In the genomic region with DNA sequence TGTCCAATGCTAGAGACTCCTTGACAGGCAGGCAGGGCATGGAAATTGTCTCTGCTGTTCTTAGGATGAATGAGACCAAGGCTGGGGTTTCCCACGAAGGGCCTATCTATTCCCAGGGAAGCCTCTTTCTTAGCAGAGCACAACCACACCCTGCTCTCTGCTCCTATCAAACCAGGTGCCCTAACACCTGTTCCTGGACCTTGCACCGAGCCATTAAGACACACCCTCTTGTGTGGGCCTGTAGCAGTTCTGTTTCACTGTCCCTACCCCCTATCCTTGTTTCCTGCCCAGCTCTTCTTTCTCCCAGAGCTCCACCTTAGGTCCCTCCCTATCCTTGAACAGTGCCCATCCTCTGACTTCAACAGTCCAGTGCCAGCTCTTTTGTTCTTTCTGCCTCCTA, we compare ENCODE assay signal across 23 mouse cellular contexts.
"Had no signal": no experiment of that assay in that cellular context is flagged by ENCODE, and none has a peak within 500 bp of the region (broad histone marks: within the 10 kb centered on the region; RNA-seq: fewer than 3 reads in every experiment).

No protein-coding gene starts in this region.

- H3K4me2 ChIP-seq: liver, embryonic 11.5 days; lung, embryonic 14.5 days; midbrain, embryonic 13.5 days; neural tube, embryonic 13.5 days had no signal

- H3K4me3 ChIP-seq: layer of hippocampus, adult 2 months; left cerebral cortex, adult 2 months; midbrain, embryonic 10.5 days; midbrain, embryonic 13.5 days; myocyte; neural tube, embryonic 13.5 days had no signal

- H3K4me1 ChIP-seq: midbrain, embryonic 10.5 days; midbrain, embryonic 13.5 days had no signal

- H3K27ac ChIP-seq: kidney, postnatal 0 days; layer of hippocampus, adult 2 months; left cerebral cortex, adult 2 months; liver, embryonic 14.5 days; midbrain, embryonic 10.5 days; midbrain, embryonic 13.5 days; neural tube, embryonic 13.5 days had no signal

- DNase-seq: kidney, adult 2 months; kidney, postnatal 25 days; layer of hippocampus, postnatal 36 days; liver, postnatal 0 days; lung, embryonic 14.5 days; lung, postnatal 10 days; lung, postnatal 36 days; retina, postnatal 1 day; right cerebral cortex, postnatal 25 days; thymus, adult 2 months; thymus, postnatal 14 days; thymus, postnatal 4 days had no signal

- H3K27me3 ChIP-seq: megakaryocyte, embryonic 14.5 days; midbrain, embryonic 13.5 days; neural tube, embryonic 13.5 days had no signal

- H3K9me3 ChIP-seq: megakaryocyte, embryonic 14.5 days; midbrain, embryonic 10.5 days; midbrain, embryonic 13.5 days; neural tube, embryonic 13.5 days had no signal

- H3K36me3 ChIP-seq: midbrain, embryonic 10.5 days; midbrain, embryonic 13.5 days; neural tube, embryonic 13.5 days had no signal

- ATAC-seq: liver, postnatal 0 days; midbrain, embryonic 13.5 days; midbrain, embryonic 16.5 days had no signal

- H3K9ac ChIP-seq: liver, embryonic 14.5 days; liver, postnatal 0 days; lung, embryonic 14.5 days; midbrain, embryonic 13.5 days; neural tube, embryonic 13.5 days had no signal
